Mouse (Mus musculus) liver, embryonic 11.5 days (tissue): ENCODE data around the gene Ciapin1. TPM values are rescaled to one million over a fixed set of nuclear protein-coding genes. Genes with fewer than 3 reads are reported as not detected.

ENCODE experiments used
- ATAC-seq: fragments of 200-750 bp; cut with Nextera tagmentation; replicated peaks from 2 replicates; pipeline ENCODE4 v1.8.0; 2017; ENCODE audit warnings: moderate number of reproducible peaks, mild to moderate bottlenecking, moderate TSS enrichment, moderate library complexity; ENCODE audit not compliant: low FRiP score
- DNase-seq: peaks from one replicate; pipeline ENCODE4 v3.0.0-alpha.2; 2017; ENCODE audit warnings: low spot score
- H3K27ac ChIP-seq: fragments of 300-500 bp; sonication (generic); 2 replicates; pipeline ENCODE4 v1.5.1; 2014; ENCODE audit warnings: mild to moderate bottlenecking, low read depth, low read length, control low read depth
- H3K27me3 ChIP-seq: fragments of 300-500 bp; sonication (generic); replicated peaks from 2 replicates; pipeline ENCODE4 v1.6.1; 2014; ENCODE audit warnings: low read length, mixed read lengths; ENCODE audit not compliant: control insufficient read depth, insufficient read depth
- H3K36me3 ChIP-seq: fragments of 300-500 bp; sonication (generic); 2 replicates; pipeline ENCODE4 v1.6.1; 2014; ENCODE audit warnings: mild to moderate bottlenecking, low read length, moderate library complexity, mixed read lengths; ENCODE audit not compliant: control insufficient read depth, insufficient read depth
- H3K4me1 ChIP-seq: fragments of 300-500 bp; sonication (generic); replicated peaks from 2 replicates; pipeline ENCODE4 v1.6.1; 2014; ENCODE audit warnings: low read length, mixed read lengths; ENCODE audit not compliant: control insufficient read depth, insufficient read depth
- H3K4me2 ChIP-seq: fragments of 300-500 bp; sonication (generic); 2 replicates; pipeline ENCODE4 v1.6.1; 2014; ENCODE audit warnings: mild to moderate bottlenecking, control low read depth, moderate library complexity
- H3K4me3 ChIP-seq: fragments of 300-500 bp; sonication (generic); 2 replicates; pipeline ENCODE4 v1.5.1; 2014; ENCODE audit warnings: low read depth, low read length, control low read depth
- H3K9ac ChIP-seq: fragments of 300-500 bp; sonication (generic); 2 replicates; pipeline ENCODE4 v1.6.1; 2014; ENCODE audit warnings: low read depth, low read length, control low read depth
- H3K9me3 ChIP-seq: fragments of 300-500 bp; sonication (generic); 2 replicates; pipeline ENCODE4 v1.6.1; 2016; ENCODE audit warnings: low read length, inconsistent platforms, mixed read lengths; ENCODE audit not compliant: control insufficient read depth
- WGBS: fragments of 180-500 bp; shearing (Covaris S2); extraction: QIAGEN DNeasy Blood & Tissue Kit; methylation state at CpG from one replicate; pipeline ENCODE4 v1.1.7; 2014; 5-methylcytosine and 5-hydroxymethylcytosine counted together
- polyA plus RNA-seq: library from polyadenylated mRNA; unstranded; fragments of >200 nt; fragmentation: Nextera tagmentation; extraction: Ambion mirVana; gene quantifications from 2 replicates; pipeline ENCODE4 v1.2.1, GENCODE M21; 2014

Ciapin1 gene
- 94.8 and 99.5 TPM in 2 replicates for polyA plus RNA-seq

GRCm38 (mm10) chr8:94837662-94838574, at the start of gene Ciapin1, which contains the start of gene Coq9:
Gene Ciapin1 (minus strand): TSS chr8:94838358.
Gene Coq9 (plus strand): TSS chr8:94838321.
- peaks cover 14% of the 10 kb centered on the region for H3K4me1 ChIP-seq
- DNase-seq = peak; percentile 93
- H3K9me3 ChIP-seq = no peaks in the 10 kb centered on the region
- peak within 1 kb of the TSS; percentile 91 for H3K4me2 ChIP-seq
- peaks cover 4% of the 10 kb centered on the region; the same call in 1 of the 2 replicates for H3K36me3 ChIP-seq
- no peaks in the 10 kb centered on the region for H3K27me3 ChIP-seq
- peak within 1 kb of the TSS; percentile 93 for H3K27ac ChIP-seq
- H3K4me3 ChIP-seq = peak within 1 kb of the TSS; percentile 98
- WGBS = under 1% methylated on average over 82 of the region's 82 CpGs
- H3K9ac ChIP-seq = peak within 1 kb of the TSS; percentile 98
- ATAC-seq = peak; percentile 93

- no peaks in the 10 kb centered on the region for H3K9me3 ChIP-seq
- WGBS = 59% methylated on average over 4 of the region's 4 CpGs
These were observed 42.6 kb upstream of the Ciapin1 start for GRCm38 (mm10) chr8:94880742-94881141.

GRCm38 (mm10) chr8:94876820-94877219, 38.7 kb upstream of the Ciapin1 start:
- peaks cover 28% of the 10 kb centered on the region for H3K4me1 ChIP-seq
- DNase-seq (no peak), ATAC-seq (no peak)
- no peaks in the 10 kb centered on the region for H3K36me3 ChIP-seq
- H3K9ac ChIP-seq = 0 out of 2 replicates have a peak overlapping the region, but pooled peaks have one; percentile 36
- H3K27ac ChIP-seq = no peak overlapping the region; the same call in 1 of the 2 replicates
- H3K4me2 ChIP-seq = peak overlapping the region; percentile 98
- WGBS = 37% methylated on average over 3 of the region's 3 CpGs
- no peak overlapping the region for H3K4me3 ChIP-seq
- H3K27me3 ChIP-seq = peaks cover 8% of the 10 kb centered on the region
- H3K9me3 ChIP-seq = no peaks in the 10 kb centered on the region

More at GRCm38 (mm10) chr8:94880742-94881141, 42.6 kb upstream of the Ciapin1 start:
- no peak for ATAC-seq
- Histone ChIP-seq H3K27ac (no peak overlapping the region), H3K27me3 (no peaks in the 10 kb centered on the region), H3K4me1 (peaks cover 12% of the 10 kb centered on the region), H3K4me2 (no peak overlapping the region), H3K9ac (no peak overlapping the region), H3K4me3 (no peak overlapping the region), H3K36me3 (no peaks in the 10 kb centered on the region)
- no peak for DNase-seq

- Histone ChIP-seq H3K4me2 (peak within 1 kb of the TSS; percentile 98), H3K27me3 (peaks cover 8% of the 10 kb centered on the region), H3K9ac (peak within 1 kb of the TSS; percentile 79), H3K9me3 (no peaks in the 10 kb centered on the region), H3K27ac (peak within 1 kb of the TSS; percentile 68), H3K4me1 (peaks cover 31% of the 10 kb centered on the region), H3K4me3 (peak within 1 kb of the TSS; percentile 74), H3K36me3 (no peaks in the 10 kb centered on the region)
- peak; percentile 85 for ATAC-seq
- DNase-seq = peak; percentile 97
- 1% methylated on average over 37 of the region's 37 CpGs for WGBS
These were observed 38.1 kb upstream of the Ciapin1 start, which contains the start of gene Dok4 for GRCm38 (mm10) chr8:94876197-94876730. Gene Dok4 (minus strand): TSS chr8:94876330.

GRCm38 (mm10) chr8:94875871-94876150, 37.7 kb upstream of the Ciapin1 start:
- Histone ChIP-seq H3K4me2 (peak overlapping the region; percentile 98), H3K9me3 (no peaks in the 10 kb centered on the region), H3K4me3 (peak overlapping the region; percentile 74), H3K4me1 (peaks cover 31% of the 10 kb centered on the region), H3K36me3 (no peaks in the 10 kb centered on the region), H3K9ac (peak overlapping the region; percentile 79), H3K27me3 (peaks cover 8% of the 10 kb centered on the region), H3K27ac (peak overlapping the region; percentile 68)
- ATAC-seq = peak; percentile 22
- DNase-seq = no peak
- WGBS = 1% methylated on average over 18 of the region's 20 CpGs

- no peaks in the 10 kb centered on the region for H3K9me3 ChIP-seq
- 16% methylated on average over 17 of the region's 17 CpGs for WGBS
- H3K4me2 ChIP-seq = peak overlapping the region; percentile 98
- peak overlapping the region; percentile 74 for H3K4me3 ChIP-seq
- DNase-seq (no peak), ATAC-seq (no peak)
- peaks cover 36% of the 10 kb centered on the region for H3K4me1 ChIP-seq
- no peaks in the 10 kb centered on the region for H3K36me3 ChIP-seq
- peak overlapping the region; percentile 68; the same call in 1 of the 2 replicates for H3K27ac ChIP-seq
- peak overlapping the region; percentile 79 for H3K9ac ChIP-seq
- H3K27me3 ChIP-seq = peaks cover 11% of the 10 kb centered on the region
These were observed 37.1 kb upstream of the Ciapin1 start for GRCm38 (mm10) chr8:94875096-94875870.

GRCm38 (mm10) chr8:94874358-94874757, 36.2 kb upstream of the Ciapin1 start:
- WGBS = 14% methylated on average over 6 of the region's 6 CpGs
- Histone ChIP-seq H3K27me3 (peaks cover 11% of the 10 kb centered on the region), H3K4me2 (peak overlapping the region; percentile 98), H3K36me3 (no peaks in the 10 kb centered on the region), H3K9me3 (no peaks in the 10 kb centered on the region), H3K27ac (no peak overlapping the region), H3K4me1 (peaks cover 40% of the 10 kb centered on the region), H3K9ac (no peak overlapping the region), H3K4me3 (peak overlapping the region; percentile 74)
- ATAC-seq (peak; percentile 37), DNase-seq (peak; percentile 74)

GRCm38 (mm10) chr8:94872576-94872975, 34.4 kb upstream of the Ciapin1 start:
- no peak overlapping the region for H3K4me2 ChIP-seq
- H3K4me3 ChIP-seq = no peak overlapping the region
- WGBS = 71% methylated on average over 2 of the region's 2 CpGs
- no peak overlapping the region for H3K27ac ChIP-seq
- H3K36me3 ChIP-seq = no peaks in the 10 kb centered on the region
- ATAC-seq (no peak), DNase-seq (no peak)
- H3K27me3 ChIP-seq = peaks cover 11% of the 10 kb centered on the region
- H3K9me3 ChIP-seq = no peaks in the 10 kb centered on the region
- H3K4me1 ChIP-seq = peaks cover 49% of the 10 kb centered on the region
- no peak overlapping the region for H3K9ac ChIP-seq
